Mouse (Mus musculus): ENCODE measurements around the gene Calr3.

- TF ChIP-seq CTCF (IDR thresholded peaks at IDR 0.05; ENCODE audit: control insufficient read depth, insufficient read depth, insufficient read length) (no peak), USF1 (IDR thresholded peaks at IDR 0.05; ENCODE audit: low read depth) (no peak), MYOG (IDR thresholded peaks at IDR 0.05; ENCODE audit: control insufficient read depth, extremely low read depth, insufficient read length) (no peak)
Measured at GRCm38 (mm10) chr8:72458457-72458856, 14.8 kb upstream of the Calr3 start.
